Mouse (Mus musculus): ENCODE measurements at regions not wholly inside any gene's neighbourhood (a gene's known extent, or its start where the extent isn't known, plus 50 kb on each side); places are given as distances from the start of the nearest gene placed in this dataset.

DNA sequence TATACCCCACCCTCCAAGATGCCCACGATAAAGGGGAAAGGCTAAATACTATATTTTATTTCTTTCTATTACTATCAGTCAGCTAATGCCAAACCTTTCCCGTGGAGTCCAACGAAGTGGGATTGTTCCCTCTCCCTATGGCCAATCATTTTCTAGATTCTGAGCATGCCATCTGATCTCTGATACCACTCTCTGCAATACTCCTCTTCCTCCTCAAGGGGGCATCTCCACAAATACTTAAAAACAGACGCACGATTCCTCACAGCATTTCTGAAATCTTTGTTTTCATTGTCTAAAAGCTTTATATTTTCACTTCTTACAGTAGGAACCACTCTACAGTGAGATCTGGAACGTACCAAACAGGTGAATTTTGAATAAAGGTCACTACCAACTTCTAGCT, 270.8 kb downstream of the Pdha2 start:
- H3K27me3 ChIP-seq (ENCODE audit: control insufficient read depth in 1 of 2, insufficient read depth in 2 of 2, low read length in 2 of 2): no peaks in the 10 kb centered on the region
- TF ChIP-seq NRF1 (IDR thresholded peaks at IDR 0.05; ENCODE audit: insufficient read depth, low read depth, low read length, poor library complexity, severe bottlenecking) (no peak), CHD2 (IDR thresholded peaks at IDR 0.05; ENCODE audit: low read length) (no peak), ZC3H11A (IDR thresholded peaks at IDR 0.05; ENCODE audit: low read depth, low read length) (no peak), MAZ (IDR thresholded peaks at IDR 0.05; ENCODE audit: low read depth, low read length) (no peak), ETS1 (IDR thresholded peaks at IDR 0.05; ENCODE audit: low read depth, low read length) (no peak), ZMIZ1 (IDR thresholded peaks at IDR 0.05; ENCODE audit: low read depth, low read length) (no peak), RAD21 (IDR thresholded peaks at IDR 0.05; ENCODE audit: low read depth, low read length) (peak; percentile 11), SMC3 (IDR thresholded peaks at IDR 0.05; ENCODE audit: low read depth, low read length) (peak; percentile 34), JUND (IDR thresholded peaks at IDR 0.05; ENCODE audit: low read depth, low read length) (no peak), CTCF (IDR thresholded peaks at IDR 0.05 in 2 of 3, conservative IDR thresholded peaks at IDR 0.05 in 1 of 3; ENCODE audit: control insufficient read depth in 1 of 3, insufficient read depth in 1 of 3, low read depth in 2 of 3, low read length in 3 of 3, poor library complexity in 1 of 3, severe bottlenecking in 1 of 3) (peak in 2 of 3 experiments; percentile 34 to 35; a peak in 3 of 6 replicates)
- H3K79me2 ChIP-seq (ENCODE audit: control insufficient read depth, insufficient read depth, low read length, poor library complexity): no peaks in the 10 kb centered on the region
- no peak overlapping the region for H3K4me3 ChIP-seq (ENCODE audit: control insufficient read depth in 1 of 2, insufficient read depth in 1 of 2, low read depth in 2 of 2, low read length in 2 of 2)
- H3K36me3 ChIP-seq (ENCODE audit: control insufficient read depth in 1 of 2, insufficient read depth in 2 of 2, low read length in 2 of 2): peaks cover 0 to 12% of the 10 kb centered on the region in 2 experiments; a peak in 2 of 4 replicates
- no peaks in the 10 kb centered on the region for H3K9me3 ChIP-seq (replicated peaks; ENCODE audit: insufficient read depth, low read length)
- DNase-seq (ENCODE audit: low read depth, low spot score): no peak
- H3K9ac ChIP-seq (ENCODE audit: control insufficient read depth, low read depth, low read length, poor library complexity, severe bottlenecking): no peak overlapping the region
- no peak overlapping the region for H3K27ac ChIP-seq (ENCODE audit: control insufficient read depth, low read depth, low read length)
- H3K4me1 ChIP-seq (ENCODE audit: control insufficient read depth in 1 of 2, insufficient read depth in 2 of 2, low read length in 2 of 2): peaks cover 3% of the 10 kb centered on the region in 2 experiments; a peak in 3 of 4 replicates

- no peak overlapping the region for H3K9ac ChIP-seq (ENCODE audit: control insufficient read depth, low read depth, low read length, poor library complexity, severe bottlenecking)
- no peak for DNase-seq (ENCODE audit: low read depth, low spot score)
- TF ChIP-seq ELF1 (IDR thresholded peaks at IDR 0.05; ENCODE audit: low read depth, low read length): no peak
- TF ChIP-seq TCF12 (IDR thresholded peaks at IDR 0.05; ENCODE audit: low read depth, low read length): no peak
- TF ChIP-seq HCFC1 (IDR thresholded peaks at IDR 0.05; ENCODE audit: low read depth, low read length): no peak
- TF ChIP-seq KAT2A (conservative IDR thresholded peaks at IDR 0.05; ENCODE audit: low read depth, low read length): no peak
- H3K9me3 ChIP-seq (replicated peaks; ENCODE audit: insufficient read depth, low read length): no peaks in the 10 kb centered on the region
- no peaks in the 10 kb centered on the region for H3K4me1 ChIP-seq (ENCODE audit: control insufficient read depth in 1 of 2, insufficient read depth in 2 of 2, low read length in 2 of 2)
- no peak overlapping the region for H3K4me3 ChIP-seq (ENCODE audit: control insufficient read depth in 1 of 2, insufficient read depth in 1 of 2, low read depth in 2 of 2, low read length in 2 of 2)
- no peaks in the 10 kb centered on the region for H3K79me2 ChIP-seq (ENCODE audit: control insufficient read depth, insufficient read depth, low read length, poor library complexity)
- H3K27me3 ChIP-seq (ENCODE audit: control insufficient read depth in 1 of 2, insufficient read depth in 2 of 2, low read length in 2 of 2): no peaks in the 10 kb centered on the region
- no peak overlapping the region for H3K27ac ChIP-seq (ENCODE audit: control insufficient read depth, low read depth, low read length)
- no peaks in the 10 kb centered on the region for H3K36me3 ChIP-seq (ENCODE audit: control insufficient read depth in 1 of 2, insufficient read depth in 2 of 2, low read length in 2 of 2)
Observed at GRCm38 (mm10) chr3:140933156-140933555, 279.0 kb downstream of the Pdha2 start.

GRCm38 (mm10) chr3:140926689-140927088, 285.5 kb downstream of the Pdha2 start:
- Histone ChIP-seq H3K27me3 (ENCODE audit: control insufficient read depth in 1 of 2, insufficient read depth in 2 of 2, low read length in 2 of 2) (no peaks in the 10 kb centered on the region), H3K4me1 (ENCODE audit: control insufficient read depth in 1 of 2, insufficient read depth in 2 of 2, low read length in 2 of 2) (no peaks in the 10 kb centered on the region), H3K4me3 (ENCODE audit: control insufficient read depth in 1 of 2, insufficient read depth in 1 of 2, low read depth in 2 of 2, low read length in 2 of 2) (no peak overlapping the region), H3K36me3 (ENCODE audit: control insufficient read depth in 1 of 2, insufficient read depth in 2 of 2, low read length in 2 of 2) (no peaks in the 10 kb centered on the region), H3K9ac (ENCODE audit: control insufficient read depth, low read depth, low read length, poor library complexity, severe bottlenecking) (no peak overlapping the region), H3K79me2 (ENCODE audit: control insufficient read depth, insufficient read depth, low read length, poor library complexity) (no peaks in the 10 kb centered on the region), H3K9me3 (replicated peaks; ENCODE audit: insufficient read depth, low read length) (no peaks in the 10 kb centered on the region), H3K27ac (ENCODE audit: control insufficient read depth, low read depth, low read length) (no peak overlapping the region)
- DNase-seq (ENCODE audit: low read depth, low spot score): no peak
- TF ChIP-seq KAT2A (conservative IDR thresholded peaks at IDR 0.05; ENCODE audit: low read depth, low read length) (no peak), BHLHE40 (IDR thresholded peaks at IDR 0.05; ENCODE audit: borderline replicate concordance, low read depth, low read length) (no peak), NELFE (IDR thresholded peaks at IDR 0.05; ENCODE audit: low read depth, low read length) (no peak), SMC3 (IDR thresholded peaks at IDR 0.05; ENCODE audit: low read depth, low read length) (no peak), E2F4 (IDR thresholded peaks at IDR 0.05; ENCODE audit: borderline replicate concordance, low read depth, low read length) (no peak), HCFC1 (IDR thresholded peaks at IDR 0.05; ENCODE audit: low read depth, low read length) (no peak), JUND (IDR thresholded peaks at IDR 0.05; ENCODE audit: low read depth, low read length) (no peak), MYB (IDR thresholded peaks at IDR 0.05; ENCODE audit: low read depth, low read length) (no peak), MAFK (IDR thresholded peaks at IDR 0.05; ENCODE audit: borderline replicate concordance, low read depth, low read length) (no peak), MYC (IDR thresholded peaks at IDR 0.05; ENCODE audit: low read depth, low read length) (no peak), MAZ (IDR thresholded peaks at IDR 0.05; ENCODE audit: low read depth, low read length) (no peak), TBP (IDR thresholded peaks at IDR 0.05; ENCODE audit: low read depth, low read length) (no peak), MXI1 (IDR thresholded peaks at IDR 0.05; ENCODE audit: low read depth, low read length) (no peak), ETS1 (IDR thresholded peaks at IDR 0.05; ENCODE audit: low read depth, low read length) (no peak), CHD1 (IDR thresholded peaks at IDR 0.05; ENCODE audit: low read depth, low read length) (no peak), NRF1 (IDR thresholded peaks at IDR 0.05; ENCODE audit: insufficient read depth, low read depth, low read length, poor library complexity, severe bottlenecking) (no peak)

Measured in MEL (cell line).